Mouse (Mus musculus): Measurements from ENCODE around the gene Akt1.

Akt1 gene

GRCm38 (mm10) chr12:112660576-112661326 is 13.9 kb downstream of the Akt1 start:
- DNase-seq = no peak

- DNase-seq = peak; percentile 88
These were observed 15.6 kb downstream of the Akt1 start for GRCm38 (mm10) chr12:112659109-112659508.

GRCm38 (mm10) chr12:112658619-112659018 is 16.1 kb downstream of the Akt1 start:
- no peak for DNase-seq

- DNase-seq = no peak
These were observed 20.6 kb downstream of the Akt1 start for GRCm38 (mm10) chr12:112654076-112654475.

- DNase-seq = peak; percentile 89
These were observed 21.4 kb downstream of the Akt1 start for GRCm38 (mm10) chr12:112653157-112653824.

- no peak for DNase-seq
These were observed 22.8 kb downstream of the Akt1 start for GRCm38 (mm10) chr12:112651778-112652439.

GRCm38 (mm10) chr12:112648081-112648480 is 26.6 kb downstream of the Akt1 start:
- no peak for DNase-seq

GRCm38 (mm10) chr12:112646139-112646538 is 28.5 kb downstream of the Akt1 start:
- DNase-seq = no peak

GRCm38 (mm10) chr12:112644855-112645506 is 29.7 kb downstream of the Akt1 start:
- peak; percentile 72 for DNase-seq

- peak; percentile 96 for DNase-seq
These were observed 30.4 kb downstream of the Akt1 start, which contains the start of gene Siva1 for GRCm38 (mm10) chr12:112644180-112644854. Gene Siva1 (plus strand): TSS chr12:112644679.

- DNase-seq = no peak
These were observed 31.6 kb downstream of the Akt1 start for GRCm38 (mm10) chr12:112643126-112643525.

GRCm38 (mm10) chr12:112639526-112639925 is 35.2 kb downstream of the Akt1 start:
- DNase-seq = peak; percentile 56

- peak; percentile 63 for DNase-seq
These were observed 41.0 kb downstream of the Akt1 start for GRCm38 (mm10) chr12:112633686-112634085.

- no peak for DNase-seq
These were observed 41.8 kb downstream of the Akt1 start for GRCm38 (mm10) chr12:112632907-112633306.

- DNase-seq = no peak
These were observed 42.5 kb downstream of the Akt1 start for GRCm38 (mm10) chr12:112632084-112632777.

GRCm38 (mm10) chr12:112631472-112631871 is 43.2 kb downstream of the Akt1 start:
- DNase-seq = no peak

- no peak for DNase-seq
These were observed 43.9 kb downstream of the Akt1 start for GRCm38 (mm10) chr12:112630796-112631195.

GRCm38 (mm10) chr12:112630029-112630428 is 44.7 kb downstream of the Akt1 start:
- DNase-seq = no peak

GRCm38 (mm10) chr12:112628928-112629721 is 45.6 kb downstream of the Akt1 start:
- DNase-seq = peak; percentile 87

- no peak for DNase-seq
These were observed 46.5 kb downstream of the Akt1 start for GRCm38 (mm10) chr12:112628197-112628596.
